Mouse (Mus musculus) layer of hippocampus, postnatal 36 days (tissue): ENCODE measurements around the gene Syne1. TPM values are rescaled to one million over a fixed set of nuclear protein-coding genes. Genes with fewer than 3 reads are reported as not detected.

Source experiments
- DNase-seq, 2 experiments: peaks; one replicate each; pipeline ENCODE4 v3.0.0; 2022
- total RNA-seq, 2 experiments: library from RNA; stranded (reverse); gene quantifications; 2 replicates each; pipeline ENCODE4 v1.2.3; 2021

Gene Syne1
- total RNA-seq, 2 experiments from 2014 or later = 280 to 293 TPM

DNA sequence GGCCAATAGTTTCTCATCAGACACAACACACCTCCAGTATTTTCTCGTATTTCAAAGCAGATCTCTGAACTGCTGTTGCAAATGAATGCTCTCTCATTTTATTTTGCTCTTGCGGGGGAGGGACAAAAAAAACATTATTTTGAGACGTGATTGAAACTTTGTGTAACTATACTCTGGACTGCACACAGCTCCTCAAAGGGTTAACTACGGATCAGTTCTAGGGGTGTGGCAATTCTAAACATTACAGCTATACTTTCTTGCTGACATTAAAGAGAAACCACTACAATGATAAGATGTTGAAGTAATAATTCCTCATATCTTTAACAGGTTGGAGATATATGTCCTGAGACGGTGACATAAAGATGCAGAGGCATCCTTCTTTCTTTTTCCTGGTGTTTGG, 356.0 kb downstream of the Syne1 start:
- DNase-seq = no peak

GRCm38 (mm10) chr10:5194671-5195234, 356.5 kb downstream of the Syne1 start:
- DNase-seq = peak; percentile 41 to 56

- DNase-seq = no peak
Measured at GRCm38 (mm10) chr10:5194081-5194670, 357.1 kb downstream of the Syne1 start.

- DNase-seq = no peak
Measured at GRCm38 (mm10) chr10:5192861-5193490, 358.3 kb downstream of the Syne1 start.

DNA sequence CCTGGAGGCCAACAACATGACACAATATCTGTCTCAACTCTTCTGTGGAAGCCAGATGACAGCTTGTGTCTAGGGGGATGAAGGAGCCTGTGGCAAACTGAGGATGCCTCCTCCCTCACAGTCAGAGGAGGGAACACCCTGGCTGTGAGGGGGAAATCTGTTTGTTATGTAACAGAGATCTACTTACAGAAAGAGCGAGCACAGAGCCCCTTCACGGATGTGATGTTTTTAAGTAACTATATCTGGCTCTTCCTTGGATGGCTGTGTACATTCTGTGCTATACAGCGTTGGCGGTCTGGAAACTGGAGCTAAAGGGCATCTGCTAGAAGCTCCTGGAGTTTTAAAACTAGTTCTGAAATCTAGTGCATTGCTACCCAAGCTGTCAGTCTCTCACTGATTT, 360.5 kb downstream of the Syne1 start:
- DNase-seq = peak in 1 of 2 experiments; percentile 40

DNA sequence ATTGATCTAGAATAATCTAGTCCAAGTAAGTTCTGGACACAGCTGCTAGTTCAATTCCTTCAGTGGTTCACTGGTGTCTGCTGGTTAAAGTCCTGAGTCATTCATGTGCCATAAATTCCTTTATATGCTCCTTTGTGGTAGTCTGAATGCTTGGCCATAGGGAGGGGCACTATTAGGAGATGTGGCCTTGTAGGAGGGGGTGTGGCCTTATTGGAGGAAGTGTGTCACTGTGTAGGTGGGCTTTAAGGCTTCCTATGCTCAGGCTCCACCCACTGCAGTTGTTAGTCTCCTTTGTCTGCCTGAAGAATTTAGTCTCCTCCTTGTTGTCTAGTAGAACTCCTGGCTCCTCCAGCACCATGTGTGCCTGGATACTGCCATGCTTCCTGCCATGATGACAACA, 362.4 kb downstream of the Syne1 start:
- DNase-seq = no peak

DNA sequence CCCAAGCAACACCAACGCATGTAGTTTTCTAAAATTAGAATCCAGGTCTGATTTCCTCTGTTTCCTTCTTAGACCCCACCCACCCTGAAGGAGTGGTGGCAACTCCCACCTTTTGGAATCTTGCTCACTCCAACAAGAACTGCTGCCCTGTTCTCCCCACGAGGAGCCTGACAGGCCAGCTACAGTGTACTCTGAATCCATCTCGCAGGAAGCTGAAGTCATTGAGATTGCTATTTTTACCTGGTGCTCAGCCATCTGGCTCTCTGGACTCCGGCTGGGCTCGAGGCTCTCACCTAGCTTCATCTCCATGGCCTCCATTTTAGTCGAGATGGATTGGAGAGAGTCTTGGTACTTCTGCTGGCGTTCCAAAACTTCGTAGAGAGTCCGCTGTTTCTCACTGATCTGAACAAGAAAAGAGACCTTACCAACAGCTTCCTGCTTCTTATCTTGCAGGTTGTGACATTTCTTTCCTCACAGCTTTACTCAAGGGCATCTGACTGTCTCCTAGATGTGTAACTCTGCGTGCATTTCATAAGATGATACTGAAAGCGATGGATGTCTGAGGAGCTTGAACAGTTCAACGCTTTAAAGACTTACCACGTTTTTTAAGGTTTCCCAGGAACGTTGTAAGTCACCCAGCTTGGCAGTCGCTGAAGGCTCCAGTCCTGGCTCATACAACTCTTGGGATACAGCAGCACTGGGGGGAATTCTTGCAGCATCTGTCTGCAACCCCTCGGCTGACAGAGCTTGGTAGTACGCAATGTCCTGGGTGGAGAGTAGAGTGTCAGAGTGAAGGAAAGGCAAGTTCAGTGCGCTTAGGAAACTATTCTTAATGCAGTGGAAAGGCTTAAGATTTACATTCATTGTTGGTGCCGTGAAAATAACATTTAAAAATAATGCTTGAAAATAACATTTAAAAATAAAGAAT, 365.9 kb downstream of the Syne1 start:
- DNase-seq = no peak

GRCm38 (mm10) chr10:5181771-5182176, 369.5 kb downstream of the Syne1 start:
- DNase-seq = no peak

DNA sequence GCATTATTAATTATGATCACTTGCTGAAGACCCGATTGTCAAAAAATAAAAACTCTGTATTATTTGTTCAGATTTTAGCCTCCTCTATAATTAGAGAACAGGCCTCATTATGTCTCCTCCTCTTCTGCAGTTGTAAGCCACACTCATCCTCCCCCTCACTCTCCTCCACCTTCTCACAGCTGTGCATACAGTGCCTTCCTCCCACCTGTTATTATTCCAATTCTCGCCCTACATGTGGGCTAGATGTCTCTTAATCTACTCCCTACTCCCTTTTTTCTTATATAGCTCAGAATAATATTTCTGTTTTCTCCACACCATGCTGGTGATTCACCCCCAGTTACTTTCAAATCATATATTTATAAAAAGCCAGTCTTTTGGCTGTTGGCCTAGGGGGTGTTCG, 371.4 kb downstream of the Syne1 start:
- DNase-seq = no peak

DNA sequence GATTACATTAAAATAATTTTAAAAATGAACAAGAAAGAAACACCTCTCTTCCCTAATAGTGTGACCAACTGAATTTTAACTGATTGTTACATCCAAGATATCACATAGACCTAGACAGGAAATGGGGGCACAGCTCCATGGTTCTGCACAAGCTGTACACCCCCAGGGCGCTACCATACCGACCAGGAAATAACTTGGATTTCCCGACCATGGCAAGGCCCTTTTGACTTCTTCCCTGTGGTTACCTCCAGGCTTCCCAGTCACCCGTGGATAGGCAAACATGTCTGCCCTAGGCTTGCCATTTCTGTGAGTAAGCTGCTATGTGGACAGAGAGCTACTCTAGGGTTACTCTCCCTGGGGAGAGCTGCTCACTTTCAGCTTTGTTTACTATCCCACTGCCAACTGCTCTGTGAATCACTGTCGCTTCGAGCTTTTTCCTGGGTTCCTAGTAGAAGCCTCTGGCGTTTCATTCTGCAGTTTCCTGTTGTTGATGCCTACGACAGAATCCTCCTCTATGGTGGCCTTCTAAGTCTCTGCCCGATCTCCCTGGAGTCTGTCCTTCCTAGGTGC, 373.8 kb downstream of the Syne1 start:
- no peak for DNase-seq

DNA sequence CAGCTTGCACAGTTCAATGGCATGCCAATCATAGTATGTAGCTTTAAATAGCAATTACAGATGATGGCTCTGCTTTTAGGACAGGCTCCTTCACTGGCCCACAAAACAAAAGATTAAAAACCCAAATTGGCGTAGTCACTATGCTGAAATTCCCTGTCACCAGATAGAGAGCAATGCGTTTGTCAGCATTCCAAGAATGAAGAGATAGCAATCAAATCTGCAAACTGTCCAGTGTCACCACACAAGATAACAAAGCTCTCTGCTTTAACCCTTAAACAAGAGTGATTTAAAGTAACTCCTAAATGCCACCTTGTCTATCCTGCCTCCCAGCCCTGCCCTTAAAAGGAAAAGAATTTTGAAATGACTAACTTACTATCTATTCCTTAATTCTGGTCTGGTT, 374.9 kb downstream of the Syne1 start:
- DNase-seq = no peak

GRCm38 (mm10) chr10:5170425-5170824, 380.9 kb downstream of the Syne1 start:
- no peak for DNase-seq

GRCm38 (mm10) chr10:5167481-5167880, 383.8 kb downstream of the Syne1 start:
- DNase-seq = no peak

GRCm38 (mm10) chr10:5165439-5165838, 385.8 kb downstream of the Syne1 start:
- DNase-seq = no peak

- DNase-seq = no peak
Measured at GRCm38 (mm10) chr10:5163770-5164169, 387.5 kb downstream of the Syne1 start.

DNA sequence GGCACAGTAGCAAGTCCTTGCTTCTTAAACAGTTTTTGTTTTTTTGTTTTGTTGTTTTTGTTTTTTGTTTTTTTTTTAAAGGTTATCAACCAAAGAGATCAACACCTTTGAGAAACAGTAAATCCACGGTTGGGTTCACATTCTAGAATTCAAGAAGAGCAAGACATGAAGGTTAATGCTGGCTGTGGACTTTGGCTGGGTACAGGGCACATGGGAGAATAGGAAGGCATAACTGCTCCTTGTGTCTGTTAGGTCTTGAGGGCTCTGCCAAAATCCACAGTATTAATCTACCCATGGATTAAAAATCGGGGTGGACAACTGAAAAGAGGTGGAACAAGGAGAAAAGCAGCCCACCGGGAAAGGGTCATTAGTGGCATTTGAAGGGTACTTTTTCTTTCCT, 388.0 kb downstream of the Syne1 start:
- no peak for DNase-seq

DNA sequence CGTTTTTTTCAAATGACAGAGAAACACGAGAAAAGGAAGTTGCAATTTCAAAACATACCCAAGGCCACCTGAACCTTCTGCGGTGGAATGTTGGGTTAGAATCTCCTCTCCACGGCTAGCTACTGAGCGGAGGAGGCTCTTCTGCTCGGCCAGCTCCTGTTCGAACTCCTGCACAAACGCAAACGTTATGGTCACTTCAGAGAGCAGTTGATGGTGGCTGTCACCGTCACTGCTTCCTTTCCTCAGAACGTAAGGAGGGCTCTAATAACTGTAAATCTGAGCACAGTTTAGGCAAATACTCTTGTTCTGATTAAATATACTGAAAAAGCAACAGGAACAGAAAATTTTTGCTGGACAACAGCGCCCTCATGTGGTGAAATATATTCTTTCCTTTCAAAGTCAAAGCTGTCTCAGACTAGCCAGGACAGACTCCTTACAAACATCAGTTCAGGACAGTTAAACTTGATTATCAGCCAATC, 389.8 kb downstream of the Syne1 start:
- peak in 1 of 2 experiments; percentile 21 for DNase-seq

GRCm38 (mm10) chr10:5159679-5160078, 391.6 kb downstream of the Syne1 start:
- no peak for DNase-seq

GRCm38 (mm10) chr10:5153047-5153446, 398.2 kb downstream of the Syne1 start:
- no peak for DNase-seq

DNA sequence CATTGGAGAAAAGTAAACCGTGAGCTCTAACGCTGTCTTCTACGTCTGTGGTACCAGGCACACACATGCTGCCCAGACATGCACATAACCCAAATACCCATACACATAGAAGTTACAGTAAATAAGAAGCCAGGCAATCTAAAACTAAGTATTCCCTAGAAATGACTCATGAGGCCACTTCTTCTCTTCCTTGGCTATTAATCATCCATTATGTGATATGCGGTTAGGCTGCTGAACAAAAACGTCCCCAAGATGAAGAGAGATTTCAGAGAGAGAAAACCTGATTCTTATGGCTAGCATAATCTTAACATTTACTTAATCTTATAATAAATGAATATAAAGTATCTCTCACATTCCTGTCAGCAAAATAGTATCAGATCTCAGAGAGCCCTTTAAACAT, 409.8 kb downstream of the Syne1 start:
- DNase-seq = no peak

- DNase-seq = no peak
Measured at GRCm38 (mm10) chr10:5139932-5140264, 411.4 kb downstream of the Syne1 start.

- no peak for DNase-seq
Measured at GRCm38 (mm10) chr10:5139246-5139931, 411.9 kb downstream of the Syne1 start.
